Mouse (Mus musculus): ENCODE results near the gene Isg20l2. TPM values are rescaled to one million over a fixed set of nuclear protein-coding genes. Genes with fewer than 3 reads are reported as not detected.

Gene Isg20l2
- polyA plus RNA-seq, 1 experiment from 2014 or later = 22.5 TPM

GRCm38 (mm10) chr3:87958476-87958875 is 28.4 kb downstream of the Isg20l2 start:
- no peaks in the 10 kb centered on the region for H3K27me3 ChIP-seq (replicated peaks; ENCODE audit: insufficient read depth, low read length)
- no peak overlapping the region for H3K4me3 ChIP-seq (ENCODE audit: low read depth, low read length)
- no peak for DNase-seq (ENCODE audit: low spot score)
- no peaks in the 10 kb centered on the region for H3K9me3 ChIP-seq (ENCODE audit: low read length)
- no peaks in the 10 kb centered on the region; the same call in 1 of the 2 replicates for H3K4me1 ChIP-seq (ENCODE audit: insufficient read depth, low read depth, low read length)
- no peak overlapping the region for H3K4me2 ChIP-seq (replicated peaks; ENCODE audit: low read depth, low read length)
- no peak for ATAC-seq
- H3K9ac ChIP-seq (replicated peaks; ENCODE audit: low read depth) = no peak overlapping the region
- H3K36me3 ChIP-seq (ENCODE audit: insufficient read depth, low read length) = no peaks in the 10 kb centered on the region
- TF ChIP-seq CTCF (IDR thresholded peaks at IDR 0.05) (no peak), EP300 (IDR thresholded peaks at IDR 0.05) (no peak)
- H3K27ac ChIP-seq (ENCODE audit: low read length) = no peak overlapping the region
- 25% methylated on average over 4 of the region's 4 CpGs for WGBS

DNA sequence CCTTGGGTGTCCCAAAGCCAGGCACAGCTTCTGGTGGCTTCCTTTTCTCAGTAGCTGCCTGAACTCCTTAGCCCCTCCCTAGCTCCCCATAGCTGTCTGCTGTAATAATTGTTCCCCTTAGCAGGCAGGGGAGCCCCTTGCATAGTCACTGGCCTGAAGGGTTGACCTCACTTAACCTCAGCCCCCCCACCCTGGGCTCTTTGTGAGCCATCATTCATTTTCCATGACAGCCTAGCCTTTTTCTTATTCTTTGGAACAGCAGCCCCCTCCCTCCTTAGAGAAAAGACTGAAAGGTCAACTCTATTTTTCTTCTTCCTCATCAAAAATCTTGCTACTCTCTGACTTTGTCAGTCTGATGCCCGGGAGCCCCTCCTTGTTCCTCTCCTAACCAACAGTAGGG is 28.9 kb downstream of the Isg20l2 start:
- TF ChIP-seq CTCF (IDR thresholded peaks at IDR 0.05) = no peak
- TF ChIP-seq EP300 (IDR thresholded peaks at IDR 0.05) = no peak
- H3K4me2 ChIP-seq (replicated peaks; ENCODE audit: low read depth, low read length) = no peak overlapping the region

DNA sequence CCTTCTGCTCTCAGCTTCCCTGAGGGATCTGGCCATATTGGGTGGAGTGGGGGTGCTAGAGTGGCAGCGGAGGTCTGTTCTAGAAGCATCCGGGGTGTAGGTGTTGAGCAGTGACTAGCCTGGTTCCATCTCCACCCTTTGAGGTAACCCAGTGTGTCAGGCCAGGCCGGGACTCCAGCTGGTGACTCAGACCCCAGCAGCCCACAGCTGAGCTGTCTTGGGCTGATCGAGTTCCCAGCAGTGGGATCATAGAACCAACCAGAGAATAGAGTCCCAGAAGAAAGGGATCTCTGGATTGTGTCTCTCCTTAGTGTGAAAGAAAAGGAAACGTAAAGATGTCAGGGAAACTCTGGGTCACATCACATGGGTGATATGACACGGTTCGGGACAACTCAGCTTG is 29.3 kb downstream of the Isg20l2 start:
- ATAC-seq = no peak
- 73% methylated on average over 7 of the region's 7 CpGs for WGBS
- no peak overlapping the region for H3K27ac ChIP-seq (ENCODE audit: low read length)

More for the DNA sequence above, 28.9 kb downstream of the Isg20l2 start:
- Histone ChIP-seq H3K36me3 (ENCODE audit: insufficient read depth, low read length) (no peaks in the 10 kb centered on the region), H3K27me3 (replicated peaks; ENCODE audit: insufficient read depth, low read length) (no peaks in the 10 kb centered on the region), H3K4me3 (ENCODE audit: low read depth, low read length) (no peak overlapping the region), H3K9me3 (ENCODE audit: low read length) (no peaks in the 10 kb centered on the region), H3K4me1 (ENCODE audit: insufficient read depth, low read depth, low read length) (no peaks in the 10 kb centered on the region; the same call in 1 of the 2 replicates), H3K27ac (ENCODE audit: low read length) (no peak overlapping the region), H3K9ac (replicated peaks; ENCODE audit: low read depth) (no peak overlapping the region)
- ATAC-seq (no peak), DNase-seq (ENCODE audit: low spot score) (no peak)
- 28% methylated on average over 1 of the region's 1 CpGs for WGBS

GRCm38 (mm10) chr3:87960191-87960585 is 30.1 kb downstream of the Isg20l2 start:
- no peak for TF ChIP-seq EP300 (IDR thresholded peaks at IDR 0.05)
- TF ChIP-seq CTCF (IDR thresholded peaks at IDR 0.05) = no peak
- H3K4me2 ChIP-seq (replicated peaks; ENCODE audit: low read depth, low read length) = peak overlapping the region; percentile 92
- no peak for DNase-seq (ENCODE audit: low spot score)
- peak overlapping the region; percentile 51; the same call in 1 of the 2 replicates for H3K27ac ChIP-seq (ENCODE audit: low read length)
- H3K4me1 ChIP-seq (ENCODE audit: insufficient read depth, low read depth, low read length) = no peaks in the 10 kb centered on the region; the same call in 1 of the 2 replicates
- WGBS = 6% methylated on average over 10 of the region's 10 CpGs
- peak overlapping the region; percentile 49 for H3K4me3 ChIP-seq (ENCODE audit: low read depth, low read length)
- no peaks in the 10 kb centered on the region for H3K9me3 ChIP-seq (ENCODE audit: low read length)
- H3K9ac ChIP-seq (replicated peaks; ENCODE audit: low read depth) = peak overlapping the region; percentile 32; the same call in 1 of the 2 replicates
- no peak for ATAC-seq
- H3K27me3 ChIP-seq (replicated peaks; ENCODE audit: insufficient read depth, low read length) = no peaks in the 10 kb centered on the region
- no peaks in the 10 kb centered on the region for H3K36me3 ChIP-seq (ENCODE audit: insufficient read depth, low read length)

More for the DNA sequence above, 29.3 kb downstream of the Isg20l2 start:
- no peak for DNase-seq (ENCODE audit: low spot score)
- H3K9me3 ChIP-seq (ENCODE audit: low read length) = no peaks in the 10 kb centered on the region
- no peak overlapping the region for H3K4me2 ChIP-seq (replicated peaks; ENCODE audit: low read depth, low read length)
- TF ChIP-seq CTCF (IDR thresholded peaks at IDR 0.05) = no peak
- no peak for TF ChIP-seq EP300 (IDR thresholded peaks at IDR 0.05)
- H3K4me1 ChIP-seq (ENCODE audit: insufficient read depth, low read depth, low read length) = no peaks in the 10 kb centered on the region; the same call in 1 of the 2 replicates
- H3K4me3 ChIP-seq (ENCODE audit: low read depth, low read length) = no peak overlapping the region
- H3K27me3 ChIP-seq (replicated peaks; ENCODE audit: insufficient read depth, low read length) = no peaks in the 10 kb centered on the region
- H3K36me3 ChIP-seq (ENCODE audit: insufficient read depth, low read length) = no peaks in the 10 kb centered on the region
- H3K9ac ChIP-seq (replicated peaks; ENCODE audit: low read depth) = no peak overlapping the region

DNA sequence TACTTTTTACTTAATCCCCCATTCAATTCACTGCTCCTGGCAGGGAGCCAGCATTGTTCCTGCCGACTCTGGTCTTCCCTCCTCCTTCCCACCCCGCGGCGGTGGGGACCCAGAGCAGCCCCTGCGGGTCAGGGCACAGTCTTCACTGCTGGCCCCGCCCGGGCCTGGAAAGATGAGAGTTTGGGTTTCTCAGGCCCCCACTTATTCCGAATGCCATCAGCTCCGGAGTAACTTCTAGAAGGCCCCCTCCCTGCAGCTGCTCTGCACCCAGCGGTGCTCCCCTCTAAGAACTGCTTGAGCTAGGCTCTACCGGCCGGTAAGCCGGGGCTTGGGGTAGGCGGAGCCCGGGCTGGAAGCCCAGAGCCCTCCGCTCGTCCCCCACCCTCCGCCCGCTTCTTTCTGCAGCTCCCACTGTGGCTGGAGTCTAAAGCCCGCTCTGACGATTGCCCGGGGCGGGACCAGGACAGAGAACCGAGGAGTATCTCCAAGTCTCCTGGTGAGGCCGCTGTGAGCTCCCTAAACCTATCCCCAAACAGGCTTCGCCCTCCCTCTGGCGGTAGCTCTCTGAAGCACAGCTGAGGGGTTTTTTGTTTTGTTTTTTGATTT is 30.6 kb downstream of the Isg20l2 start:
- peak overlapping the region; percentile 92 for H3K4me2 ChIP-seq (replicated peaks; ENCODE audit: low read depth, low read length)
- ATAC-seq = peak; percentile 98
- H3K9me3 ChIP-seq (ENCODE audit: low read length) = no peaks in the 10 kb centered on the region
- H3K4me3 ChIP-seq (ENCODE audit: low read depth, low read length) = peak overlapping the region; percentile 49
- peak; percentile 98 for DNase-seq (ENCODE audit: low spot score)
- H3K27ac ChIP-seq (ENCODE audit: low read length) = peak overlapping the region; percentile 51; the same call in 1 of the 2 replicates
- no peaks in the 10 kb centered on the region for H3K36me3 ChIP-seq (ENCODE audit: insufficient read depth, low read length)
- TF ChIP-seq EP300 (IDR thresholded peaks at IDR 0.05) (no peak), CTCF (IDR thresholded peaks at IDR 0.05) (peak; percentile 98)
- no peaks in the 10 kb centered on the region for H3K27me3 ChIP-seq (replicated peaks; ENCODE audit: insufficient read depth, low read length)
- no peaks in the 10 kb centered on the region; the same call in 1 of the 2 replicates for H3K4me1 ChIP-seq (ENCODE audit: insufficient read depth, low read depth, low read length)
- 2% methylated on average over 27 of the region's 27 CpGs for WGBS
- H3K9ac ChIP-seq (replicated peaks; ENCODE audit: low read depth) = peak overlapping the region; percentile 32; the same call in 1 of the 2 replicates

DNA sequence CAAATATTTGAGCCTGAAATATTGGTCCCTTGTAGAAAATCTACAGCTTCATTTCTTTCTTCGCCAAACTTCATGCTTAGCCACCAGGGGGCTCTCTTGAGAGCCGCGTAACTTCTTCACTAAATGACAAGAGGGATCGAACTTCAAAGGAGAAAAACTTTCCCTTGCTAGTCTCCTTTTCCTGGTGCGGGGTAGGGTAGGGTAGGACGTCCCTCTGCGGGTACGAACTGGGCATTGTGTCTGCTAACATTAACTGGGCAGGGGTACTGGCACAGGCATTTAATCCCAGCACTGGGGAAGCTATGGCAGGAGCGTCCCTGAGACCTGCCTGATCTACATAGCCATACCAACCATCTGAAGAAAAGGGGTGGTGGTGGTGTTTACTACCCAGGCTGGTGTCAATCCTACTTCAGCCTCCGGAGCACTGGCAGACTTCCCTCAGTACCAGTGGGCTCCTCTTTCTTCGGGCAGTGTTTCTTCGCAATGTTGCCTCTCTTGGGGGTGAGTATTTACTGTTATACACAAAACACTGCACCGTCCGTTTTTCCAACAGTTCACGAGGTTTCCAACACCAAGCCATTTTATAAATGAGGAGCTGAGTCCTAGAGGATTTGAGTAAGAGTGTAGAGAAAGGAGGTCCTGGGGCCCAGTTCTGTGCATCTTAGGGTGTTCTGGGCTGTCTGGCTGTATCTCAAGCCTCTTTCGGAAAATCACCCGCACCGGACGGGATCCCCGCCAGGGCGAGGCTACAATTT is 40.2 kb downstream of the Isg20l2 start:
- peak overlapping the region; percentile 50 for H3K4me2 ChIP-seq (replicated peaks; ENCODE audit: low read depth, low read length)
- peak overlapping the region; percentile 66; the same call in 1 of the 2 replicates for H3K27ac ChIP-seq (ENCODE audit: low read length)
- no peaks in the 10 kb centered on the region for H3K9me3 ChIP-seq (ENCODE audit: low read length)
- H3K36me3 ChIP-seq (ENCODE audit: insufficient read depth, low read length) = no peaks in the 10 kb centered on the region
- peak overlapping the region; percentile 48; the same call in 1 of the 2 replicates for H3K9ac ChIP-seq (replicated peaks; ENCODE audit: low read depth)
- 0 out of 2 replicates have a peak, but pooled peaks cover 4% of the 10 kb centered on the region for H3K27me3 ChIP-seq (replicated peaks; ENCODE audit: insufficient read depth, low read length)
- peak; percentile 82 for DNase-seq (ENCODE audit: low spot score)
- peak overlapping the region; percentile 49 for H3K4me3 ChIP-seq (ENCODE audit: low read depth, low read length)
- TF ChIP-seq CTCF (IDR thresholded peaks at IDR 0.05) (peak; percentile 80), EP300 (IDR thresholded peaks at IDR 0.05) (peak; percentile 18; the same call in 1 of the 2 replicates)
- ATAC-seq = peak; percentile 37
- under 1% methylated on average over 21 of the region's 21 CpGs for WGBS
- H3K4me1 ChIP-seq (ENCODE audit: insufficient read depth, low read depth, low read length) = peaks cover 15% of the 10 kb centered on the region; the same call in 1 of the 2 replicates
